Mouse (Mus musculus) midbrain, embryonic 11.5 days (tissue): ENCODE data around the gene Abca13. TPM values are rescaled to one million over a fixed set of nuclear protein-coding genes. Genes with fewer than 3 reads are reported as not detected.
A peak's percentile ranks its signal among the peaks of the same experiment; 100 is the strongest.
"Not testable (repeated sequence)": the region's sequence is repeated elsewhere in the genome, so short reads cannot be mapped to it uniquely, and the experiment has no call there.

ENCODE experiments used
- ATAC-seq: fragments of 200-750 bp; cut with Nextera tagmentation; 2 replicates; pipeline ENCODE4 v1.8.0; 2017; ENCODE audit warnings: moderate TSS enrichment, moderate library complexity; ENCODE audit not compliant: low FRiP score
- DNase-seq: peaks from one replicate; pipeline ENCODE4 v3.0.0; 2015; ENCODE audit warnings: low spot score; ENCODE audit errors: missing footprints
- H3K27ac ChIP-seq: fragments of 300-500 bp; sonication (generic); 2 replicates; pipeline ENCODE4 v1.5.1; 2014; ENCODE audit warnings: low read depth, low read length
- H3K27me3 ChIP-seq: fragments of 300-500 bp; sonication (generic); 2 replicates; pipeline ENCODE4 v1.6.1; 2014; ENCODE audit warnings: mild to moderate bottlenecking, low read length, moderate library complexity, mixed read lengths; ENCODE audit not compliant: control insufficient read depth, insufficient read depth
- H3K36me3 ChIP-seq: fragments of 300-500 bp; sonication (generic); 2 replicates; pipeline ENCODE4 v1.6.1; 2014; ENCODE audit warnings: mild to moderate bottlenecking, low read length, moderate library complexity, mixed read lengths; ENCODE audit not compliant: control insufficient read depth, insufficient read depth
- H3K4me1 ChIP-seq: fragments of 300-500 bp; sonication (generic); 2 replicates; pipeline ENCODE4 v1.6.1; 2014; ENCODE audit warnings: low read length; ENCODE audit not compliant: control insufficient read depth, insufficient read depth
- H3K4me2 ChIP-seq: fragments of 300-500 bp; sonication (generic); 2 replicates; pipeline ENCODE4 v1.6.1; 2014; ENCODE audit warnings: mild to moderate bottlenecking, moderate library complexity
- H3K4me3 ChIP-seq: fragments of 300-500 bp; sonication (generic); 2 replicates; pipeline ENCODE4 v1.5.1; 2014; ENCODE audit warnings: low read depth, low read length
- H3K9ac ChIP-seq: fragments of 300-500 bp; sonication (generic); 2 replicates; pipeline ENCODE4 v1.6.1; 2014; ENCODE audit warnings: low read length
- H3K9me3 ChIP-seq: fragments of 300-500 bp; sonication (generic); 2 replicates; pipeline ENCODE4 v1.6.1; 2016; ENCODE audit warnings: low read length; ENCODE audit not compliant: control insufficient read depth
- WGBS: fragments of 180-500 bp; shearing (Covaris S2); extraction: QIAGEN DNeasy Blood & Tissue Kit; methylation state at CpG from one replicate; pipeline ENCODE4 v1.1.7; 2014; 5-methylcytosine and 5-hydroxymethylcytosine counted together
- polyA plus RNA-seq: library from polyadenylated mRNA; unstranded; fragments of >200 nt; fragmentation: Nextera tagmentation; extraction: Ambion mirVana; gene quantifications from 2 replicates; pipeline ENCODE4 v1.2.1, GENCODE M21; 2014

The Abca13 gene
- polyA plus RNA-seq, 1 experiment from 2014 or later, result 0.03 TPM

- 91% methylated on average over 5 of the region's 5 CpGs for WGBS
- H3K4me1 ChIP-seq, result no peaks in the 10 kb centered on the region
- no peaks in the 10 kb centered on the region for H3K27me3 ChIP-seq
- H3K36me3 ChIP-seq, result no peaks in the 10 kb centered on the region
- H3K9me3 ChIP-seq, result no peaks in the 10 kb centered on the region
- H3K9ac ChIP-seq, result no peak overlapping the region
- no peak overlapping the region for H3K27ac ChIP-seq
- H3K4me3 ChIP-seq, result no peak overlapping the region
- no peak for DNase-seq
- no peak overlapping the region for H3K4me2 ChIP-seq
- ATAC-seq, result no peak
Observed at GRCm38 (mm10) chr11:9432807-9433206, 241.1 kb downstream of the Abca13 start.

DNA sequence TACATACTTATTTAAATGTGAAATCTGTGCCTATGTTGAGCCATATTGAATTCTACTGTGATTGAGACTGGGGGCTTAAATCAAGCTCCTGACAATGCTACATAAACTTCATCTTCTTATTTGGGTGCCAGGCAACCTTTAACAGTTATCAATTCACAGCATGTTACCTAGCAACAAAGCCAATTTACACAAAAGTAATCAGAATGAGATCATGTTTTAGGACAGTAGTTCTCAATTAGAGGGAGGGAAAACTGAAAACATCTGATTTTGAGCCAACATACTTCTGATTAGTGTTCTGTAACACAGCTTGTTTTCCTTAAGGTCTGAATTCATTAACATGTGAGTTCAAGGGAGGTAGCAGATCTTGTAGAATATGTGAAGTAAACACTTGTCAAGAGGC is 244.9 kb downstream of the Abca13 start:
- no peak for DNase-seq

DNA sequence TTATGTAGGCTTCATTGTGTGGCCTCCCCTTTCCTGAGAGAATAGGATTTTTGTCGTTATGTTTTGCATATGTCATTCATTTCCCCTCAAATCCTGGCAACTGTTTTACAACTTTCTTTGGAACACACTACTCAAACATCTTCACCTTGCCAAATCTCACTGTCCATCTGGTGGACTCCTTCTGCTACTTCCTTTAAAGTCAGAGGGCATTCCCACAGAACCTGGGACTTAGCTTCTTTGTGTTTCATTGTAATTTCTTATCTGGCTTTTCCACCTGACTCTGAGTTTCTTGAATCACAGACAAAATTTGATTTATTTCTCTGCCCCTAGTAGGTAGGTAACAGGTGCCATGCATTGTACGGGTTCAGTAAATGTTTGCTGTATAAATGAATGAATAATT is 248.0 kb downstream of the Abca13 start:
- no peaks in the 10 kb centered on the region for H3K27me3 ChIP-seq
- H3K4me1 ChIP-seq, result no peaks in the 10 kb centered on the region
- no peak for ATAC-seq
- H3K4me2 ChIP-seq, result no peak overlapping the region
- no peak overlapping the region for H3K4me3 ChIP-seq
- DNase-seq, result no peak
- no peaks in the 10 kb centered on the region for H3K9me3 ChIP-seq
- no peak overlapping the region for H3K9ac ChIP-seq
- WGBS, result 81% methylated on average over 2 of the region's 2 CpGs
- no peaks in the 10 kb centered on the region for H3K36me3 ChIP-seq
- no peak overlapping the region for H3K27ac ChIP-seq

More for the DNA sequence above, 244.9 kb downstream of the Abca13 start:
- Histone ChIP-seq H3K4me1 (no peaks in the 10 kb centered on the region), H3K4me3 (no peak overlapping the region), H3K9me3 (no peaks in the 10 kb centered on the region), H3K4me2 (no peak overlapping the region), H3K27me3 (no peaks in the 10 kb centered on the region), H3K27ac (no peak overlapping the region), H3K9ac (no peak overlapping the region), H3K36me3 (no peaks in the 10 kb centered on the region)
- ATAC-seq, result no peak

GRCm38 (mm10) chr11:9441192-9441591 is 249.4 kb downstream of the Abca13 start:
- Histone ChIP-seq H3K36me3 (no peaks in the 10 kb centered on the region), H3K9ac (no peak overlapping the region), H3K4me3 (no peak overlapping the region), H3K4me2 (no peak overlapping the region), H3K27ac (no peak overlapping the region), H3K27me3 (no peaks in the 10 kb centered on the region), H3K4me1 (no peaks in the 10 kb centered on the region), H3K9me3 (no peaks in the 10 kb centered on the region)
- DNase-seq (no peak), ATAC-seq (no peak)
- 85% methylated on average over 4 of the region's 4 CpGs for WGBS

DNA sequence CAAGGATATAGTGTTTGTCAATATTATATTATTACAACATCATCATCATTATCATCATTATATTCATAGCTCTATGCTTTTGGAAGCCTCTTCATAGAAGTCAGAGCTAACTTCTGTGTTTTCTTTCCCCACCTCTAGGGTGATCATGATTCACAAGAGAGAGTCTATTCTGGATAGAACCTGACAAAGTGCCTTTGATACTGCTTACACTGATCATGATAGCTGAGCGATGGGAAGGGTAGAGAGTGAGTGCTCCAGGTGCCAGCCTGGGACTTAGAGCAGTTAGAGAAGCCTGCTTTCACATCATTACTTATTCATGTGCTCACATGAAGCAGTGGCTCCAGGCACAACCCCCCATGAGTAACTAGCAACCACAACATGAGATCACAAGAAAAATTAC is 280.7 kb downstream of the Abca13 start:
- WGBS, result 81% methylated on average over 1 of the region's 1 CpGs

GRCm38 (mm10) chr11:9481511-9481910 is 289.8 kb downstream of the Abca13 start:
- no peaks in the 10 kb centered on the region for H3K27me3 ChIP-seq
- H3K4me3 ChIP-seq, result no peak overlapping the region
- no peaks in the 10 kb centered on the region for H3K9me3 ChIP-seq
- no peak overlapping the region for H3K4me2 ChIP-seq
- DNase-seq (no peak), ATAC-seq (peak; percentile 84; the same call in 1 of the 2 replicates)
- 26% methylated on average over 6 of the region's 6 CpGs for WGBS
- no peak overlapping the region for H3K27ac ChIP-seq
- H3K4me1 ChIP-seq, result no peaks in the 10 kb centered on the region
- H3K36me3 ChIP-seq, result no peaks in the 10 kb centered on the region
- no peak overlapping the region for H3K9ac ChIP-seq

More for the DNA sequence above, 280.7 kb downstream of the Abca13 start:
- Histone ChIP-seq H3K9ac (no peak overlapping the region), H3K36me3 (no peaks in the 10 kb centered on the region), H3K9me3 (no peaks in the 10 kb centered on the region), H3K27me3 (no peaks in the 10 kb centered on the region), H3K4me1 (no peaks in the 10 kb centered on the region), H3K4me2 (no peak overlapping the region), H3K27ac (no peak overlapping the region), H3K4me3 (no peak overlapping the region)
- DNase-seq (no peak), ATAC-seq (no peak)

- Histone ChIP-seq H3K9ac (no peak overlapping the region), H3K36me3 (no peaks in the 10 kb centered on the region), H3K9me3 (no peaks in the 10 kb centered on the region), H3K4me1 (no peaks in the 10 kb centered on the region), H3K4me3 (no peak overlapping the region), H3K27me3 (no peaks in the 10 kb centered on the region), H3K4me2 (no peak overlapping the region), H3K27ac (no peak overlapping the region)
- WGBS, result 55% methylated on average over 5 of the region's 5 CpGs
- DNase-seq, result peak; percentile 84
- peak; percentile 22; the same call in 1 of the 2 replicates for ATAC-seq
Observed at GRCm38 (mm10) chr11:9500326-9501142, 308.8 kb downstream of the Abca13 start.

DNA sequence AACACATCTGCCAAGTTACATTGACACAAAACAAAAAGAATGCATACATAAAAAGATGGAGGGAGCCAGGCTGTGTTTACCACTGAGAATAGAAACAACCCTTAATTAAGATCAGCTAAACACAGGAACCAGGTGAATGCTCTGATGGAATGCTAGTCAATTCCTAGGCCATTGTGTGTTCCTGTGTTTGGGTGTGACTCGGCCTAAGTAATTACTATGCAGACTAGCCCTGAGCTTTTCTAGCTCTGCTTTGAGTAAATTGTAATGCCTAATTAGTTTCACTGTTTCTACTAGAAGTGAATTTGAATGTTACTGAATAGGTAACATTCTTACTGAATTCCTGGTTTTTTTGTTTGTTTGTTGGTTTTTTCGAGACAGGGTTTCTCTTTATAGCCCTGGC is 323.2 kb downstream of the Abca13 start:
- H3K27me3 ChIP-seq, H3K9ac ChIP-seq, DNase-seq, H3K4me3 ChIP-seq, H3K4me1 ChIP-seq, H3K9me3 ChIP-seq, H3K36me3 ChIP-seq, H3K27ac ChIP-seq, ATAC-seq, H3K4me2 ChIP-seq: not testable (repeated sequence)
- 84% methylated on average over 2 of the region's 2 CpGs for WGBS

DNA sequence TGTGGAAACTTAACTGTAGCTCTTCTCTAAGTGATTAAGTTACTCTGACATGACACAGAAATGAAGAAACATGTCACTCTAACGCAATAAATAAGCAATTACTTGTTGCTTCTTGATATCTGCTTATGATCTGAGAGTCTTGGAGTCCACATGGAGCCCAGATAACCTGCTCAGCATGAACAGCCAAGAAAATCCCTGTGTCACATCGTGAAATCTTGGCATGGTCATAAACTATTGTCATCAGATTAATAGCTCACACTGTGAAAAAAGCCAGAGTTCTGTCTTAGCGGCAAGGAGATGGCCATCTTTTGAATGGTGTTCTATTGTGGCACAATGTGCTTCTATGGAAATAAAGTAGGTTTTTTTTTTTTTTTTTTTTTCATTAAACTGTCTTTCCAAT is 336.8 kb downstream of the Abca13 start:
- H3K4me1 ChIP-seq, result no peaks in the 10 kb centered on the region
- no peak overlapping the region for H3K4me3 ChIP-seq
- WGBS, result 65% methylated on average over 3 of the region's 3 CpGs
- no peak overlapping the region for H3K4me2 ChIP-seq
- H3K27me3 ChIP-seq, result no peaks in the 10 kb centered on the region
- no peak overlapping the region for H3K27ac ChIP-seq
- no peak for DNase-seq
- ATAC-seq, result no peak
- H3K36me3 ChIP-seq, result no peaks in the 10 kb centered on the region
- H3K9me3 ChIP-seq, result no peaks in the 10 kb centered on the region
- H3K9ac ChIP-seq, result no peak overlapping the region
